Mouse (Mus musculus) Muller cell, postnatal 12 days (primary cell): ENCODE measurements at regions not wholly inside any gene's neighbourhood (a gene's known extent, or its start where the extent isn't known, plus 50 kb on each side); places are given as distances from the start of the nearest gene placed in this dataset.

Experiments
- DNase-seq: peaks from one replicate; pipeline ENCODE4 v3.0.0-alpha.2; 2015; ENCODE audit errors: inconsistent ontology term

DNA sequence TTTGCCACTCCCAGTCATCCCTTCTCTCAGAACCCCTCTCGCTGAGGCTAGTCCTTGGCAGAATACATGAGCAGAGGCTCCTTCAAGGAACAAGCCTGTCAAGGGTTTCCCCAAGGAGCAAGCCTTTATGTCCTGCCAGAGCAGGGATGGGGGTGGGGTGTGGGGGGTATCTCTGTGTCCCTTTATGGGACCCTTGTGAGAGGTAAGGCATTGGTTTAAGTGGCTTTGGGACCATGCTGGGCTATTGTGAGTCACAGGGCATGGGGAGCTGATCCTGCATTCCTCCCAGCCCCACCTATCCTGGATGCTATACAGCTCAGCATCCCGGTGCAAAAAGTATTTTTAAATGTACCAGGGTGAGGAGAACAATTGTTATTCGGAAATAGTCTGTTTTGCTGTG is 641.1 kb upstream of the Fam19a5 start:
- no peak for DNase-seq

DNA sequence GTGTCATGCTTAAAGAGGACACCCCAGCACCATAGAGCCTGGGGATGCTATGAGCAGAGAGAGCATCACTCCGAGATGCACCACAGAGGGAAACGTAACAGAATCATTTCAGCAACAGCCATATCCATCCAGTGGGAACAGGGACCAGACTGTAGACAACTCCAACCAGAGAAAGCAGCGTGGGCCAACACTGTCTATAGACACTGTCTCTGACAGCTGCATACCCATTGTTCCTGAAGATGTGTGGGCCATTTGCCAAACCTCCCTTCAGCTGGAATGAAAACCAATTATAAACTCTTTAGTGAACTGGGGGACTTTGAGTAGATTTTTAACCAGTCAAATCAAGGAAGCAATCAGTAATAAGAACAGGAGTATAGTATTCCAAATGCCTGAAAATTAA is 630.8 kb upstream of the Fam19a5 start:
- peak; percentile 22 for DNase-seq

DNA sequence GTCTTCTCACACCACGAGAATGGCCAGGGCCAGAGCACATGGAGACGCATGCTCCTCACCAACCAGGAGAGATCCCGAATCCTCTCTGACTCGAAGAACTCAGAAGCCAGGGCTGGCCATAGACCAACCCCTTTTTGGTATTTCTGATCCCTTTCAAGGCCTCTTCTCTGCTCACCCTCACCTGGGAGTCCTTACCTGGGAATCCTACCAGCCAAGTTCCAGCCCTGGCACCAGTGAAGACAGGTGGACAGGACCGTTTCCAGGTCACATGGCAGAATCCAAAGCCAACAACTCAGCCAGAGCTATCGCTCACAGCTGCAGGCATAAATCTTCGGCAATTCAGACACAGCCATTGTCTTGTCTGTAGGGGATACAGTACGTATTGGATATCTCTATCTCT is 626.2 kb upstream of the Fam19a5 start:
- DNase-seq = no peak

DNA sequence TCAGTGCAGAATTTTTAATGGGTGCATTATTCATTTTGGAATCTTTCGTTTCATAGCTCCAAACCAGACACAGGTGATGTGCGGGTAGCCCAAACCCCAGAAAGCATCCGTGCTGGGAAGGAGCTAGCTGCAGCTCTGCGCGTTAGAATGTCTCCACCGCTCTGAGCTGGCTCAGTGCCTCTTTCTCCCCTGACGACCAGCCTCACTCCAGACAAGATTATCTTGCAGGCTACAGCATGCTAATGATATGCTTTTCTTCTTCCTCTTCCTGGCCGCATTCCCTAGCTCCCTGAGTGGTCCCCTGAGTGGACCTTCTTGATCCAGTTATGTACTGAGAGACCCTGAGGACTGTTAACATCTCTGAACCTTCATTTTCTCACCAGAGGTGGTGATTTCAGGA is 624.4 kb upstream of the Fam19a5 start:
- no peak for DNase-seq

DNA sequence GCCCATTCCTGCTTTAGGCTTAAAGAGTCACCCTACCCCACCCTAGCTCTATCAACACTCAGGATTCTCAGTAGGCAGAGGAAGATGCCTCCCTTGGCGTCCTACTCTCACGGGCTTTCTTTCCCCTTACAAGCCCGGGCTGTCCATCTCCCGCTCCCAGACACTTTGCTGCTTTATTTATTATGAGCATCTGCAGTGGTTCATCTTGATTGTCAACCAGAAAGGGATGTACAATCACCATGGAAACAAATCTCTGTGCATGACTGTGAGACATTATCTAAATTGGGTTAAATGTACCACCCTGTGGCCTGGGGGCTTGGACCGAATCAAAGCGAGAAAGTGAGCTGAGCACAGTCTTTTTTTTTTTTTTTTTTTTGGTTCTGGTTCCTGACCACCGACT is 623.9 kb upstream of the Fam19a5 start:
- no peak for DNase-seq

DNA sequence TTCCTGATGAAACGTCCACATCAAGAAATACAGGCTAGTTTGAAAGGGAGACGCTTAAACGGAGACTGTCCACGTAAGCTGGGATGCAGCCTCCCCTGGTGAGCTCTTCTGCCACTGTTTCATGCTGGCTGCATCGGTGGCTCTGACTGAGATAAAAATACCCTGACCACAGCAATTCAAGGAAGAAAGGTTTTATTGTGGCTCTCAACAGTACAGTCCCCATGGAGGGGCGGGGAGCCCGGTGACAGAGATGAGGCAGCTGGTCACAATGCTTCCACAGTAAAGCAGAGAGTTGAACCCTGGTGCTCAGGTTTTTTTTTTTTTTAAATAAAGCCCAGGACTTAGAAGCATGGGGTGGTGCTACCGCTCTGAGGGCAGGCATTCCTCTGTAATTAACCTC is 622.7 kb upstream of the Fam19a5 start:
- peak; percentile 87 for DNase-seq

DNA sequence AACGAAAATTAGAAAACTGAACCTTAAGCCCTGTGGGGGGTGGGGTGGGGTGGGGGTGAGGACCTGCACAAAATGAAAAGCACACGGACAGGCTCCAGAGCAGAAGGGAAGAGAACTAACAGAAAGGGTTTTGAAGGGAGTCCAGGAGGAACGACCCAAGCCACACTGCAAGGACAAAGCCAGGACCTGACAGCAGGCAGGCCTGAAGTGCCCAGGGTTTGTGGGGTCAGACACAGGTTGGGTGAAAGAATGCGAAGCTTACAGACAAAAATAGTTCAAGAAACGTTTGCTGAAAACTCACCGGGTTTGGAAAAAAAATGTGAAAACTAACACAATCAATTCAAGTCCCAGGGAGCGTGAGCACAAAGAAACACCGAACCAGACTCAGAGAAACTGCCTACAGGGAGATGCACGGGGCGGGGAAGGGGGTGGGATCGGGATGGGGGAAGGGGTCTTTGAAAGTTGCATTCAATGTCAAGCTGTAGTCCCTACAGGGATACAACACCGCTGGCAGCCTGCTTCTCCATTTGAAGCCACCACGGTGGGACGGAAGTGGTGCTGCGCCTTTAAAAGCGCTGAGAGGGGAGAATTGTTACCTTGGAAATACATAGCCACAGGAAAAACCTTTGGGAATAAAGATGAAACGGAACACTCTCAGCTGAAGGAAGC is 618.9 kb upstream of the Fam19a5 start:
- no peak for DNase-seq

DNA sequence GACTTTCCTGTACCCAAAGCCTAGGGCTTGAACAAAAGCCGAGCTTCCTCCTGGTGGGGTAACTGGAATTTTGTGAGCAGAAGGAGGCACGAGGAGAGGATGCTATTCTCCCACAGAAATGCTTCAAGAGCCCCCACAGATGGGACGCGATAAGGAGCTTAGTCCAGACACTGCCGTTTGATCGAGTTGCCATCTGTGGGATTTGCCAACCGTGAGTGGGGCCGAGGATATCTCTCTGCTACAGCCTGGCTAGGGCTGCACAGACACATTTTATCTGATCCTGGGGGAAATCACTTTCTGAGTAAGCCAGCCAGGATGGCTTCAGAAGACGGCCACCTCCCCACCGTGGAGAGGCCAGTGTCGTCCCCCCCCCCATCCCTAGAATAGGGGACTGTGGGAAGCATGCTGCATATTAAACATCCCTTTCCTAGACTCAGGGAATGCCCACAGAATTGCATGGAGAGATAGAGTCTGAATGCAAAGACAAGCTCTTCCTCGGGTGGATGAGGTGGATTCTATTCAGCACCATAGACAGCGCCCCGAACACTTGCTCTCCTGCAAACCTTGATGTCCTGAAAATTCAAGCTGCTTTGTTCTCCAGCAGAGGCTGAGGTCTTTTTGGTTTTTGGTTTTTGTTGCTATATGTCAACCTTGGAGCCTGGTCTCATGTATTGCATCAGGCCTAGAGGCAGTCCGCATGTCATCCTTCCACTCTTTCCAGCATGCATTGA is 611.6 kb upstream of the Fam19a5 start:
- peak; percentile 11 for DNase-seq

DNA sequence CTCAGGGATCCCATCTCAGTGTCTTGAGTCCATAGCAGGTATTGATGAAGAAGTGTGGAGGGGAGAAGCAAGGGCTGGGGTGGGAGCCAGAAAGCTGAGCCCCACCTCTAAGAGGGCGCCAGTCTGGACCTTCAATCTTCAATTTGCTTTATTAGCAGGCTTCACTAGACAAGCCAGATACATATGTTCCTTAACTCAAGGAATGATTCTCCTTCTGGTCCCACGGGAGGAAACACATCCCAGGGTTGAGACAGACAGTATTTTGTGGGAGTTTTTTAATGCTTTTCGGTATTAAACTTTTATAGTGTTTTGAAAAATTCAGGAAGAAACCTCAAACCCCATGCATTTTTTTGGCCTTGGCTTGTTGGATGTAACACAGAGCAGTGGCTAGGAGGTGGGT is 606.7 kb upstream of the Fam19a5 start:
- DNase-seq = no peak

DNA sequence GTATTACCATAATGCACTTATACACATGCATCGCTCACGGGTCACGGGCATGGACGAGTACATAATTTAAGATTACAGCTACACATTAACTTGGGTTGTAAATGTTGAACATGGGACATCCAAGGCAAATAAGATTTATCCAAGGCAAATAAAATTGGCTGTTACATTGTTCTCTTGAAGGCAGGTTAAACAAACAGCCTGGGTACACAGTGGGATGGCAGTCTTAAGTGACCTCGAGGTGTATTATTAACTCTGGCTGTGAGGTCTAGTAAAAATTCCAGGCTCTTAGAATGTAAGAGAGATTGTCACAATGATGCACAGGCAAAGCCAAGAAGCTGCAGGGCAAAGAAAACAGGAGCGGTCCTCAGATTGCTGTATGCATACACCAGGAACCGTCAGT is 599.6 kb upstream of the Fam19a5 start:
- DNase-seq = no peak

DNA sequence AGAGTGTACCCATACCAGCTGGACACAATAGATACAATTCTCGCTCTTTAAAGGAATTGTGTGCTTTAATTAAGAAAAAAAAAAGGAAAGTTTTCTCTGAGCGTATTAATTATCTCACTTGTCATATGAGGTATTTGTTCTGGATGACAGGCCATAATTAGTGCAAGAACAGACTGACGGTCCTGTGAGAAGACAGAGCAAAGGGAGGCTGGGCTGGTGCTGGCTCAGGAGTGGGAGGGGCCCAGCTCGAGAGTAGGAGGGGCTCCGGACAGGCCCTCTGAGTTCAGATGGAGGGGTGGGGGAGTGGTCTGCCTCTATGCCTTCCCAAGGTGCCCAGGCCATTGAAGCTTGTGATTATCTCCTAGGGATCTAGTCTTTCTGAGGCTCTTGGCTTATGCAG is 591.5 kb upstream of the Fam19a5 start:
- DNase-seq = peak; percentile 14

DNA sequence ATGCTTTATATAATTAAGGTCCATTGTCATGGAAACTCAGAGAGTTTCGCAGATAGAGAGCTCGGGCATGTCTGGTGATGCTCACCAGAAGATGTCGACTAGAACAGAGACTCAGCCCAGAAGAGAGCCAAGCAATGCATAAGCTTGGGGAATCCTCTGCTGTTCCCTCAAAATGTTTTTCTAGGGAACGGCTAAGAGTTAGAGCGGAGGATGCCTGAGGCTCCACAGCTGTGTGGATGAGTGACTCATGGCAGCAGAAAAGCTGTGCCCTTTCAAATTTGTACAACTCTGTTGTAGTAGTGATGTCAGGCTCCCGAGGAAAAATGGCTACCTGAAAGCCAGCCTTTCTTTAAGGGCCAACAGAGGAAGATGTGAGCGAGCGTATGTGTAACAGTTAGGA is 586.2 kb upstream of the Fam19a5 start:
- DNase-seq = no peak

DNA sequence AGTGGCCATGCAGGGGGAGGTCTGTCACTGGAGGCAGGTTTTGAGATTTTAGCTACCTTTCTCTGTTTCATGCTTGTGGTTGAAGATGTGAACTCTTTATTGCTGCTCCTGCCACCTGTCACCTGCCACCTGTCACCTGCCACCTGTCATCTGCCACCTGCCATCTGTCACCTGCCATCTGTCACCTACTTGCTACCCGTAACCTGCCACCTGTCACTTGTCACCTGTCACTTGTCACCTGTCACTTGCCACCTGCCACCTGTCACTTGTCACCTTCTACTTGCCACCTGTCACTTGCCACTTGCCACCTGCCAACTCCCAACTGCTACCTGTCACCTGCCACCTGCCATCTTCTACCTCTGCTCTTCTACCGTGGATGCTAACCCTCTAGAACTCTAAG is 581.2 kb upstream of the Fam19a5 start:
- no peak for DNase-seq

DNA sequence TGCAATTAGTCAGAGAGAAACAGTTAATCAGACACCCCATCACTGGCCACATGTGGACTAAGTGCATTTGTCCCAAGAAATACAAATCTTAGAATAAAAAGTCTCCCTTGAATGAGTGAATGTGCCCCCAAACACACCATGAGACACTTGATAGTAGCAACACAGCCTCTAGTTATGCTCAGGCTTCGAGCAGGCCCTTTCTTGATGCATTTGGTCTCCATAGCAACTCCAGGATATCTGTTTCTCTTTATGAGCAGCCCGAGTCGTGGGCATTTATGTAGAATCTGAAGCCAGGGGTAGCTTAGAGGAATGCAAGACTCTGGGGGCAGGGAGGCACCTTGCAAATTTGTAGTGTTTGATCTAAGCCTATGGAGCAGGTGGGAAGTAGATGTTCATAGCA is 580.6 kb upstream of the Fam19a5 start:
- DNase-seq = no peak

DNA sequence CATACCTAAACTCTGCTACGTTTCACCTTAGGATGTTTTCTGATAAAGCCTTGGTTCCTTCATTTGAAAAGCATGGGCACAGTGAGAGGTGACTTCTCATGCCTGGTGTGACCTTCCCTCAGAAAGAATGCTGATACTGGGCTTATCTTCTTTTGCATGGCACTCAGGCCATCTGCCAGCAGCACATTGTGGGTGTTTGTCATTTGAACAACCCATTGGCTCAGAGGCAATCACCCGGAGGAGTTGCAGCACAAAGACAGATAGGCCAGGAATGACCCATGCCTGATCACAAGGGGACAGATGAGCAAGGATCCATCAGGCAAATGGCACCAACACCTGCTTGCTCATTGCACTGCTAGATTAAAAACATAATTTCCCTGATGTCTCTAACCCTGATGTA is 572.7 kb upstream of the Fam19a5 start:
- no peak for DNase-seq

DNA sequence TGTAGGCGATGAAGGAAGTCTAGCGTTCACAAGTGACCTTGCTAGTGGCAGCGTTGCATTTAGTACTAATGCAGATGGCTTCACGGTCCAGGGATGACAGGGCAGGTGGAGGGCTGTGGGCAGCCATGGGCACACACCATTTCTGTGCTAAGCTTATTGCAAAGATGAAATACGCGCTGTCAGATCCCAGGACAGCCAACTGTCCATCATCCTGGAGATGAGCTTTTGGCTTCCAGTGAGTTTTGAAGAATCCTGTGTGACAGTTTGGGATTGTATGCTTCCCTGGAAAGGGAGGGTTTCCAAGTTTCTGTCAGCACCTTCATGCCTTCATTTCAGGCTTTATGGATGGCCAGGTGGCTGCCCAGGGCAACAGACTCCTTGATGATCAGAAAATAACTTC is 547.9 kb upstream of the Fam19a5 start:
- no peak for DNase-seq

DNA sequence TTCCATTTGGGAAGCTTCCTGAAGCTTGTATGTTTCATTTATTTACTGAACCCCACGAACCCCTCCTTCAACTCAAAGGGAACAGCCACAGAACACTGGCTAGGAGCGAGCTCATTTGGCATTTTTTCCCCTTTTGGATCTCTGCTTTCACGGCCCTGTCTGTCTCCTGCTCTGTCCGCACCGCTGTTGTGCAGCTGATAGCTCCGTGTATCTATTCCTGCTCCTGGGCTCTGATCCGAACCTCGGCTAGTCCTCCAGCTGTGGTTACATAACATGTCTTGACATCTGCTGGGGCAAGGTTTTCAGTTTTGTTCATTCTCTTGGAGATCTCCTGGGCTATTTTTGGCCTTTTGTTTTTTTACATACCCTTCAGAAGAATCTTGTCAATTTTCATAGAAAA is 525.1 kb upstream of the Fam19a5 start:
- DNase-seq = no peak

DNA sequence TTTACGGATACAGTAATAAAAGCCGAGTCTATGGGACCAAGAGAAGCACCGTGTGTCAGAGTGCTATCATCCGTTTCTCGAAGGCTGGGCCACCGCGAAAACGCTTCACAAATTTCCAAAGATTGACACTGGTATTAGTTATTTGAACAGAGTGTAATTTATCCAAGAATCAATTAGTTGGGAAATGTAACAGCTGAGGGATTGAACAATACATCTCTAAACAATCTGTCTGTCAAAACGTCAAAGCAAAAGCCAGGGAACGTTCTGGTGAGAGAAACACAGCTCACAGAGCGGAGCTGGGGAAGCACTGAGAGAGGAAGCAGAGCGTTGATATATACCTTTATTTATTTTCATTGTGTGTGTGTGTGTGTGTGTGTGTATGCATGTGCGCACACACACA is 498.1 kb upstream of the Fam19a5 start:
- no peak for DNase-seq

DNA sequence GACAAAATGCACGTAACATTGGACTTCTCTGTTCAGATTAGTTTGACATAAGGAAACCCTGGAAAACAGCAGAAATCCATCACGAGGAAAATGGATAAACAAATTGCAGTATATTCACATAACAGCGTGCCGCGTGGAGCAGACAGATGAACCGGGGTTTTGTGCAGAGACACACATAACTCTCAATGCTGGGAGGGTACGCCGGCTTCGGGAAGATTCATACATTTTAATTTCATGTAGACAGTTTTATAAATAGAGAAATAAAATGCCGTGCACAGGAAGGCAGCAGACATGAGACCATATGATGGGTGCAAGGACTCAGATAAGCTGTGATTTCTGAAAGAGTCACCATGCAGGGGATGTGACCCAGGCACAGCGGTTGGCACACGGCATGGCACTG is 489.9 kb upstream of the Fam19a5 start:
- no peak for DNase-seq

DNA sequence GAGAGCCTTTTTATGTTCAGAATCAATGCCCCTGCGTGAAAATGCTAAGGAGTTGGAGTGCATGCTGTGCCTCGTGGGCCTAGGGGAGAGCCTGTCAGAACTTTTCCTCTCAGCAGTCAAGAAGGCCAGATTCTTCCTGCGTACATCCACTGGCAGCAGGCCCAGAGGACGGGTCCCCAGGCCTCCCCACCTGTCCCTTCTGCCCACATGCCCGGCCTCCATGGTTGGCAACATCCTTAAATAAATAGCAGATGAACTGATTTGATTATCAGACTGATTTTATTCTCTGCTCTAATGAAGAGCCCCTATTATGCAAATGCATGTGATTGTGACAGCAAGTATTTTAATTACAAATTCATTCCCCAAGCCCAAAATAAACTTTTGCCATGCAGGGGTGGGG is 479.2 kb upstream of the Fam19a5 start:
- peak; percentile 69 for DNase-seq

DNA sequence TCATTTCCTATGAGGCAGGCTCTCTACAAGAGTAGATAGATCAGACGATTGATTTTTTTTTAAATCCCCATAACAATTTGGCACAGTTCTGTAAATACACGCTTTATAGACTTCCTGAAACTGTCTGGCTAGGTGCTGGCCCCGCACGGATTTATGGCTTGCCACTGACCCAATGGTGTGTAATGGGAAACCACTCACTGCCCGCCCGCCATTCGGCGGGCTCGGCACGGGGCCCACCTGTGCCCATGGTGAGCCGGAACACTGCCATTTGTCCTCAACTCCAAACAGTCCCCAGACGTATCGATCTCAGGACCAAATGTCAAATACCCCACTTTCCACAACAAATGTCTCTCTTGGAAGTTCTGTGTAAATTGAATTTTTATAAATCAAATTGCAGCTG is 475.8 kb upstream of the Fam19a5 start:
- DNase-seq = no peak

DNA sequence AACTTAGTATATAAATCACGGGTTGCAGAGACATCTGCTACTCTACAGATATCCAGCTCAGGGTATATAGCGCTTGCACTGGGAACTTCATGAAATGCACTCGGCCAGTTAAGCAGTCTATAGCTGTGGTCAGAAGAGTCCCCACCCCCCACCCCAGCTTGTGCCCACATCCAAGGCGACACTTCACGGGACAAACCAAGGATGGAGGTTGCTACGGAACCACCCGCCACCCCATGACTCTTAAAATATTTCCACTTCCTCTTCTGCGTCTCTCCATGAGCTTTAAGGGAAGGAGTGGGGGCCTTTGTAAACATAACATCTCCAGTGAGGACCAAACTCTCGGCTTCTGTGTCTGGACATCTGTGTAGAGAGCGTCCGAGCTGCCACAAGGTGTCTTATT is 469.5 kb upstream of the Fam19a5 start:
- no peak for DNase-seq

DNA sequence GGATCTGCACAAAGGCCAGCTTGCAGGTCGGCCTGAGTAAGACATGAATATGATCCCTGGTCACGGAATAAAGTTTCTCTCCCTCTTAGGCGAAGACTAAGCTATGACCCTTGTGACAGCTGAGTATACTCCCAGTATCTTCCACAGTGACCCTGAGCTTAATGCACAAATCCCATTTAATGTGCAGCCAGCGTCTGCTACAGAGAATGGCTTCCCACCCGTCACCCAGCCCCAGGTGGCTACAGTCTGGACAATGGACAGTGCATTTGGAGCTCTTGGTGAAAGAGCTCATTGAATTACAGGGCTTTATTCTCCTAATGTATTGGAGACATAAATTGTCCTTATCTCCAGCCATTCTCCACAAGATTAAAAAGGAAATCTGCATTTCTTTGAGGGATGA is 454.3 kb upstream of the Fam19a5 start:
- no peak for DNase-seq
